Mouse (Mus musculus) forebrain, embryonic 10.5 days (tissue): ENCODE measurements around the gene Hist1h2bg. TPM values are rescaled to one million over a fixed set of nuclear protein-coding genes. Genes with fewer than 3 reads are reported as not detected.
A peak's percentile ranks its signal among the peaks of the same experiment; 100 is the strongest.
"Not testable (repeated sequence)": the region's sequence is repeated elsewhere in the genome, so short reads cannot be mapped to it uniquely, and the experiment has no call there.

Experiments used
- DNase-seq: peaks from one replicate; pipeline ENCODE4 v3.0.0-alpha.2; 2017; ENCODE audit warnings: low spot score; ENCODE audit errors: extremely low spot score
- H3K27ac ChIP-seq: fragments of 300-500 bp; sonication (generic); 2 replicates; pipeline ENCODE4 v1.5.1; 2016; ENCODE audit warnings: mild to moderate bottlenecking
- H3K27me3 ChIP-seq: fragments of 300-500 bp; sonication (generic); 2 replicates; pipeline ENCODE4 v1.6.1; 2016; ENCODE audit warnings: mild to moderate bottlenecking; ENCODE audit not compliant: poor library complexity, severe bottlenecking
- H3K36me3 ChIP-seq: fragments of 300-500 bp; sonication (generic); replicated peaks from 2 replicates; pipeline ENCODE4 v1.6.1; 2016; ENCODE audit warnings: mild to moderate bottlenecking, moderate library complexity
- H3K4me1 ChIP-seq: fragments of 300-500 bp; sonication (generic); 2 replicates; pipeline ENCODE4 v1.6.1; 2016
- H3K4me3 ChIP-seq: fragments of 300-500 bp; sonication (generic); 2 replicates; pipeline ENCODE4 v1.5.1; 2016; ENCODE audit warnings: mild to moderate bottlenecking, moderate library complexity
- H3K9me3 ChIP-seq: fragments of 300-500 bp; sonication (generic); 2 replicates; pipeline ENCODE4 v1.6.1; 2016; ENCODE audit warnings: mild to moderate bottlenecking, moderate library complexity
- WGBS: fragments of 180-500 bp; shearing (Covaris S2); methylation state at CpG from one replicate; pipeline ENCODE4 v1.1.7; 2016; 5-methylcytosine and 5-hydroxymethylcytosine counted together
- polyA plus RNA-seq: library from polyadenylated mRNA; unstranded; fragments of >200 nt; fragmentation: Nextera tagmentation; extraction: Ambion mirVana; gene quantifications from 2 replicates; pipeline ENCODE4 v1.2.1, GENCODE M21; 2016

Gene Hist1h2bg
- polyA plus RNA-seq, 1 experiment from 2014 or later, result 6.7 TPM

DNA sequence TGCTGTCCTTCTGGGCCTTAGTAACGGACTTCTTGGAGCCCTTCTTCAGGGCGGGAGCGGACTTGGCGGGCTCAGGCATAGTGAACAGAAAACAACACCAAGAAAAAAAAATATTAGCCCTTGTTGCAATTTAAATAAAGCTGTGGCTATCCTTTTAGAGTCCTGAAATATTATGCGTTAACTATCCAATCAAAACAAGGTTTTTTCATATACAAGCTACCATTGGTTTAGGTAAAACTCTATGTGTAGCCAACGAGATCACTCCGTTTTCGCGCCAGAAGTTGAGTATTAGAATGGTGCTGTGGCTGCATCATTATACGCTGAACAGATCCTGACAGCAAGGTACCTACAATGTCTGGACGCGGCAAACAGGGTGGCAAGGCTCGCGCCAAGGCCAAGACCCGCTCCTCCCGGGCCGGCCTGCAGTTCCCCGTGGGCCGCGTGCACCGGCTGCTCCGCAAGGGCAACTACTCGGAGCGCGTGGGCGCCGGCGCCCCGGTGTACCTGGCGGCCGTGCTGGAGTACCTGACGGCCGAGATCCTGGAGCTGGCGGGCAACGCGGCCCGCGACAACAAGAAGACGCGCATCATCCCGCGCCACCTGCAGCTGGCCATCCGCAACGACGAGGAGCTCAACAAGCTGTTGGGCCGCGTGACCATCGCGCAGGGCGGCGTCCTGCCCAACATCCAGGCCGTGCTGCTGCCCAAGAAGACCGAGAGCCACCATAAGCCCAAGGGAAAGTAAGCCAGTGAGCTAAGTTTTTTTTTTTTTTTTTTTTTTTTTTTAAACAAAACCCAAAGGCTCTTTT lies 37.4 kb upstream of the Hist1h2bg start, which contains the start of gene Hist1h2af:
Hist1h2af (plus strand) TSS at position 347 of the 808 bp plus-strand sequence.
- under 1% methylated on average over 27 of the region's 53 CpGs for WGBS
- DNase-seq, result peak; percentile 84
- not testable (repeated sequence) for H3K36me3 ChIP-seq, H3K27me3 ChIP-seq, H3K9me3 ChIP-seq
- peaks cover 55% of the 10 kb centered on the region for H3K4me1 ChIP-seq
- H3K4me3 ChIP-seq, result peak within 1 kb of the TSS; percentile 54
- peak within 1 kb of the TSS; percentile 92 for H3K27ac ChIP-seq

DNA sequence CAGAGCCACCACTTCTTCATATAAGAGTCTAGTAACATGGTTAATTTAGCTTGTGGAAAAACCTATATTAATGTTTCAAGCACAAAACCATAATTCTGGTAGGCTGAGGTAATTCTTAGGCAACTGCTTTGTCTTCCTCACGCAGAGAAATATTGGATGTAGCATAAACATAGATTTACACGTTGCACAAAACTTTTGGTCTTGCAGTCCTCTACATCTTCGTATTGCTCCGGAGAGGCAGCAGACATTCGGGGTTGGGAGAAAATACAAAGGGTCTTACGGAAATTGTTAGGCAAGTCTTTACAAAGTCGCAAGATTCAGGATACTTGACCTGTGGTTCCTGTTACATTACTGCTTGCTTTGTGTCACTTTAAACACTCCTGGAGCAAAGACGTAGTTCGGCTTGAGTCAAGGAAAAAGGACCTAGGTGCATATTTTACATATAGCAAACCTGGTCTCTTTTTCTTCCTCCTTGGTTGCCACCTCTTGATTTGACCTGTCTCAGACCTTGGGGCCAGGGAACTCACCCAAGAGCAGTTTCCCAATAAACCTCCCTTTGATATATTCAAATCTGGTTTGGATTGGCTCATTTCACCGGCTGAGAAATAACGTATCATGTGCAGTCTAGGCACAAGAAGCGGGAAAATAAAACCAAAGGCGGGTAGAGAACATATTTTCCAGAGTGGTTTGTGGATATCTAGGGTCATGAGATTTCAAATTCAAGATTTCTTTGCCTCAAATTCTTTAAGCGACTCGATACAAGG lies 36.6 kb upstream of the Hist1h2bg start:
- DNase-seq, result peak; percentile 57
- peaks cover 47% of the 10 kb centered on the region for H3K4me1 ChIP-seq
- no peaks in the 10 kb centered on the region for H3K36me3 ChIP-seq

DNA sequence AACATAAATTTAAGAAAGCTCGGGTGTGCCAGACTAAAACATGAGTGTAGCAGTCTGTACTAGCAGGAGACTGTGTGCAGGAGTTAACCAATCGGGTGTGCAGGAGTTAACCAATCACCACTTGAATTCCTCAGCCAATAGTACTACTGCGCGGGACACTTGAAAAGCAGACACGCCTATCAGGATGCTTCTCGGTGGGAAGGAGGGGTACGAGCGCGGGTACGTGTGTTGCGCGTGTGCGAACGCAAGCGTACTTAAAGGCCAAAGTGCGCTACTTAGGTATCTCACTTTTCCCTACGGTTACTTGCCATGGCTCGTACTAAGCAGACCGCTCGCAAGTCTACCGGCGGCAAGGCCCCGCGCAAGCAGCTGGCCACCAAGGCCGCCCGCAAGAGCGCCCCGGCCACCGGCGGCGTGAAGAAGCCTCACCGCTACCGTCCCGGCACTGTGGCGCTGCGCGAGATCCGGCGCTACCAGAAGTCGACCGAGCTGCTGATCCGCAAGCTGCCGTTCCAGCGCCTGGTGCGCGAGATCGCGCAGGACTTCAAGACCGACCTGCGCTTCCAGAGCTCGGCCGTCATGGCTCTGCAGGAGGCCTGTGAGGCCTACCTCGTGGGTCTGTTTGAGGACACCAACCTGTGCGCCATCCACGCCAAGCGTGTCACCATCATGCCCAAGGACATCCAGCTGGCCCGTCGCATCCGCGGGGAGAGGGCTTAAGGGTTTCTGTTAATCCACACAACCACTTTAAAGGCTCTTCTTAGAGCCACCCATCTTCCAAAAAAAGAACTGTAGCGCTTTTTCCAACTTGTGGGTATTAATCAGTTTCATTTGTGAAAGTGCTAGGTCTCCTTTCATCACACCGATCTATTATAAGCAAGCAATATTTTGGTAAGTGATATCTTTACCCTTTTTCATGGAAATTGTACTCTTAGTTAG lies 35.8 kb upstream of the Hist1h2bg start, which contains the start of gene Hist1h3g:
Hist1h3g (plus strand) TSS at position 286 of the 939 bp plus-strand sequence.
- peak; percentile 90 for DNase-seq

More for the DNA sequence above, 36.6 kb upstream of the Hist1h2bg start:
- H3K4me3 ChIP-seq, result peak overlapping the region; percentile 54
- no peaks in the 10 kb centered on the region for H3K9me3 ChIP-seq
- peak overlapping the region; percentile 92 for H3K27ac ChIP-seq
- no peaks in the 10 kb centered on the region for H3K27me3 ChIP-seq
- WGBS, result under 1% methylated on average over 15 of the region's 15 CpGs

DNA sequence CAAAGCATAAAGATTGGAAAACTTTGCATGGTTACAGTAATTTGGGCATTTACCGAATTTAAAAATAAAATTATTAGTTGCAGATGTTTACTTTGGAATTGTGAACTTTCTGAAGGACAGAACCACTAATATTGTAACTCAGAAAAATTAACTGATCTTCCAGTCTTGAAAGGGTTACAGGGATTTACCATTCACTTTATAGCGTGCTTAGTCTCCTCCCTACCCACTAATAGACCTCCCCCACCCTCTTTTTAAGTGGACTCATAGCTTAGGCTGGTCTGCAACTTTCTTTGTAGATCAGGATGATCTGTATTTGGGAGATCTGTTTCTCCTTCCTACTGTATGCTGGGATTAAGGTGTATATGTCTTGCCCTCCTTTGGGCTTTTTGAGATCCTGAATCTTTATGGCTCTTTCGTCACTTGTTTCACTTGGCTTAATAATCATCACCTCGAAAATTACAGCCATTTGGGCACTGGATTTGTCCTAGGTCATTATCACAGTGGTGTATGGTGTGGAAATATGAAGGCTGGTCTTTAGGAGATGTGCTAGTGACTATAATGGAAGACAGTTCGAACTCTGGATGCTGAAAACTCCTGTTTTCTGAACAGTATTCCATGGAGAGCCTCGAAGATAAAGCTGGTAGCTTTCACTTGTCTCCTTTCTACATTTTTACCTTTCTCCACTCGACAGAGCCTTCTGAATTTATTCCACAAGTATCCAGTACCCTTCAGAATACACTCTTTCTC lies 34.9 kb upstream of the Hist1h2bg start:
- no peaks in the 10 kb centered on the region for H3K36me3 ChIP-seq
- WGBS, result 27% methylated on average over 7 of the region's 7 CpGs
- DNase-seq, result no peak
- peaks cover 43% of the 10 kb centered on the region for H3K4me1 ChIP-seq
- no peaks in the 10 kb centered on the region for H3K9me3 ChIP-seq
- no peaks in the 10 kb centered on the region for H3K27me3 ChIP-seq
- peak overlapping the region; percentile 92 for H3K27ac ChIP-seq
- H3K4me3 ChIP-seq, result peak overlapping the region; percentile 54

More for the DNA sequence above, 35.8 kb upstream of the Hist1h2bg start, which contains the start of gene Hist1h3g:
- H3K9me3 ChIP-seq, H3K36me3 ChIP-seq, H3K27me3 ChIP-seq: not testable (repeated sequence)
- under 1% methylated on average over 46 of the region's 62 CpGs for WGBS
- peak within 1 kb of the TSS; percentile 54 for H3K4me3 ChIP-seq
- H3K27ac ChIP-seq, result peak within 1 kb of the TSS; percentile 92
- peaks cover 43% of the 10 kb centered on the region for H3K4me1 ChIP-seq

DNA sequence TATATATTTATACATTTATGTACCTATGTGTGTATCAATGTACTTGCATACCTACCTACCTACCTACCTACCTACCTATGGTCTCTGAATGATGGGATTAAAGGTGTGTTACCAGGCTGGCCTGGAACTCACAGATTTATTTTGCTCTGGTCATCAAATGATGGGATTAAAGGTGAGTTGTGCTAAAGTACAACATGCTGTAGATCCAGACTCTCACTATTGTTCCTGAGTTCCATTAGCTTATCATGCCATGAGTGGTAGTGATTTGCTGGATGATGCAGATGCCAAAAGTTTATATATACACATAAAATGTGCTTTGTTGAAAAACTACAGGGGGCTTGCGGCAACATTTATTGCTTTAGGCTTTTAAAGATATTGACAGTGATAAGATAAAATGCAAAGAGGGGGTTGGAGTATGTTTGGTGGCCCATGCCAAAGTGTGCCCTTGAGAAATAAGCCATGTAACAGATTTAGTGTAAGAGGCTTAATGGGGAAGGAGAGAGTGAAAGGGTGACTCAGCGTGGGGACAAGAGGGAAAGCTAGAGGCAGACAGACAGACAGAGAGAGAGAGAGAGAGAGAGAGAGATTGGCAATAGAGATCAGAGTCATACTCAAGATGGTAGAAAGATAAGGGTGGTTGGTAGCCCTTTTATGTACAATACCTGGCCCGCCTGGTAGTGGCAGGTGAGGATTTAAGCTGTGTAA lies 34.0 kb upstream of the Hist1h2bg start:
- H3K27ac ChIP-seq, result peak overlapping the region; percentile 92
- 83% methylated on average over 3 of the region's 3 CpGs for WGBS
- no peaks in the 10 kb centered on the region for H3K36me3 ChIP-seq
- DNase-seq, result no peak
- H3K4me1 ChIP-seq, result peaks cover 43% of the 10 kb centered on the region
- no peaks in the 10 kb centered on the region for H3K9me3 ChIP-seq
- no peaks in the 10 kb centered on the region for H3K27me3 ChIP-seq
- H3K4me3 ChIP-seq, result peak overlapping the region; percentile 54

DNA sequence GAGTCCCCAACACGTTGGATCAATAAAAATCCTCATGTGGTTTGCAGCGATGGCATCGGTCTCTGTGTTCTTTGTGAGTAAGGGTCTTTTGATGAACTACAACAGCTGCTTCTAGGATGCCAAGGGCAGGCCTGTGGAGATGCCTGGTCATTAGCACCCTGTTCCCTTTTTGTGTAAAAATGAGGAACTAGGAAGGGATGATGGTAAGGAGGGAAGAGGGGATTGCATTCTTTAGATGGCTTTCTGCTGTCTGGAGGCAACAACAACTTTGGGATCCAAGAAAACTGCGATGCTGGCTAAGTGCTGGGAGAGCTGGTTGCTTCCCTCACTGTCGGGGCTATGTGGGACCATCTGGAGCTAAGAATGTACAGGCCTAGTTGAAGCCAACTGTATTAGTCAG lies 32.9 kb upstream of the Hist1h2bg start:
- Histone ChIP-seq H3K4me1 (peaks cover 38% of the 10 kb centered on the region), H3K36me3 (no peaks in the 10 kb centered on the region), H3K4me3 (peak overlapping the region; percentile 54; the same call in 1 of the 2 replicates), H3K9me3 (no peaks in the 10 kb centered on the region), H3K27ac (peak overlapping the region; percentile 92), H3K27me3 (no peaks in the 10 kb centered on the region)
- WGBS, result 85% methylated on average over 5 of the region's 5 CpGs
- DNase-seq, result no peak

DNA sequence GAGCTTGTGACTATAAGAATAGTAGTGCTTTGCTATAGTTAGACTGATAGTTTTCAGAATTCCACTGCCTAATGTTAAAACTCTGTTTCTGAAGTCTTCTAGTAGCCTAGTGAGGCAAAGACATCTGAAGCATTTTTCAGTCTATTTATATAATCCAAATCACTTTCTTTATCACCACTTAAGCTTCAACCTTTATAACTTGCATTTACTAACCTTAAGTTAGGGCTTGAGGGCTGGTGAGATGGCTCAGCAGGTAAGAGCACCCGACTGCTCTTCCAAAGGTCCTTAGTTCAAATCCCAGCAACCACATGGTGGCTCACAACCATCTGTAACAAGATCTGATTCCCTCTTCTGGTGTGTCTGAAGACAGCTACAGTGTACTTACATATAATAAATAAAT lies 31.4 kb upstream of the Hist1h2bg start:
- H3K4me3 ChIP-seq, H3K27ac ChIP-seq, H3K9me3 ChIP-seq, H3K27me3 ChIP-seq, DNase-seq, H3K36me3 ChIP-seq: not testable (repeated sequence)
- peaks cover 36% of the 10 kb centered on the region for H3K4me1 ChIP-seq
- WGBS, result 64% methylated on average over 1 of the region's 1 CpGs

DNA sequence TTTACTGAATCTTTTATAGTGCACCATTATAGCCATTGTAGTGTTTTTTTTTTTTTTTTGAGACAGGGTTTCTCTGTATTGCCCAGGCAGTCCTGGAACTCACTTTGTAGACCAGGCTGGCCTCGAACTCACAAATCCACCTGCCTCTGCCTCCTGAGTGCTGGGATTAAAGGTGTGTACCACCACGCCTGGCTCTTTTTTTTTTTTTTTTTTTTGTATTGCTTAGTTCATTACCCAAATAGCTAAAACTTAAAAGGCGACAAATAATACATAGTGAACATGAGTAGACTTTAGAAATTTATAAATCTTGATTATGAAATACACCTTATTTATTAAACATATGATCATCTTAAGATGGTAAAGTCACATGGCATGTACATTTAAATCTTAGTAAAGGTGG lies 29.7 kb upstream of the Hist1h2bg start:
- 0 out of 2 replicates have a peak overlapping the region, but pooled peaks have one; percentile 95 for H3K27ac ChIP-seq
- peak overlapping the region; percentile 57; the same call in 1 of the 2 replicates for H3K4me3 ChIP-seq
- no peaks in the 10 kb centered on the region for H3K9me3 ChIP-seq
- no peak for DNase-seq
- no peaks in the 10 kb centered on the region for H3K27me3 ChIP-seq
- WGBS, result 91% methylated on average over 3 of the region's 3 CpGs
- H3K4me1 ChIP-seq, result peaks cover 38% of the 10 kb centered on the region
- H3K36me3 ChIP-seq, result no peaks in the 10 kb centered on the region

DNA sequence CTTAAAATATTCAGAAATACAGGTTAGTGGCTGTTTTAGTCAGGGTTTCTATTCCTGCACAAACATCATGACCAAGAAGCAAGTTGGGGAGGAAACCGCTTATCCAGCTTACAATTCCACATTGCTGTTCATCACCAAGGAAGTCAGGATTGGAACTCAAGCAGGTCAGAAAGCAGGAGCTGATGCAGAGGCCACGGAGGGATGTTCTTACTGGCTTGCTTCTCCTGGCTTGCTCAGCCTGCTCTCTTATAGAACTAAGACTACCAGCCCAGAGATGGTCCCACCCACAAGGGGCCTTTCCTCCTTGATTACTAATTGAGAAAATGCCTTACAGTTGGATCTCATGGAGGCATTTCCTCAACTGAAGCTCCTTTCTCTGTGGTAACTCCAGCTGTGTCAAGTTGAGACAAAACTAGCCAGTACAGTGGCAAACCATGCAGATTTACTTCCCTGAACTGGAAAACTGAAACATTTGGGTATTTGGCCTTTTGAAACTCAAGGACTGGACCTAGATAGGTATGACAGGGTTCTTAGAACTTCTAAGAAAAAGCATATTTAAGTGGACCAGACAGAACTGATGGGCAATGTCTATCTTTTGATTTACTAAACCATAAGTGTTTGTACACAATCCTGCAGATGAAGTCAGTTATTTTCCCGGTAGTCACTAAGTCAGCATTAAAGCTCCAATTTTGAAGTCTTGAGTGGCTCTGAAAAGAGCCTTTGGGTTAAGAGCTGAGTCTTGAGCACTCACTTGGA lies 28.8 kb upstream of the Hist1h2bg start:
- H3K4me1 ChIP-seq, result peaks cover 32% of the 10 kb centered on the region
- DNase-seq, H3K36me3 ChIP-seq, H3K9me3 ChIP-seq, H3K27me3 ChIP-seq: not testable (repeated sequence)
- 6% methylated on average over 3 of the region's 3 CpGs for WGBS
- peak overlapping the region; percentile 57 for H3K4me3 ChIP-seq
- peak overlapping the region; percentile 95 for H3K27ac ChIP-seq

DNA sequence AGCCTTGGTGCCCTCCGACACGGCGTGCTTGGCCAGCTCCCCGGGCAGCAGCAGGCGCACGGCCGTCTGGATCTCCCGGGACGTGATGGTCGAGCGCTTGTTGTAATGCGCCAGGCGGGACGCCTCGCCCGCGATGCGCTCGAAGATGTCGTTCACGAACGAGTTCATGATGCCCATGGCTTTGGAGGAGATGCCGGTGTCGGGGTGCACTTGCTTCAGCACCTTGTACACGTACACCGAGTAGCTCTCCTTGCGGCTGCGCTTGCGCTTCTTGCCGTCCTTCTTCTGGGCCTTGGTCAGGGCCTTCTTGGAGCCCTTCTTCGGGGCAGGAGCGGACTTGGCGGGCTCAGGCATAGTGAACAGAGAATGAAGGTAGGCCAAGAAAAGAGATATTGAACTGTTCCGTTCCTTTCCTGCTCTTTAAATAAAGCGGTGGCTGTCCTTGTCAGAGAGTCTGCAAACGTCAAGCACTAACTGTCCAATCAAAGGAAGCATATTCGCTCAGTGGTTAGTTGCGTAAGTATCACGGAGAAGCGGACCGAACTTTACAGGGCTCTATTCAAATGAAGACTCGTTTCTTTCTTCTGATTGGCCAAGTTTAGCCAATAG lies 28.1 kb upstream of the Hist1h2bg start, which contains the start of gene Hist1h2bh:
Hist1h2bh (minus strand) TSS at position 394 of the 609 bp plus-strand sequence.
- DNase-seq, result peak; percentile 77
- H3K4me3 ChIP-seq, result peak within 1 kb of the TSS; percentile 57
- WGBS, result under 1% methylated on average over 32 of the region's 42 CpGs
- not testable (repeated sequence) for H3K36me3 ChIP-seq, H3K27me3 ChIP-seq, H3K9me3 ChIP-seq
- H3K4me1 ChIP-seq, result peaks cover 25% of the 10 kb centered on the region
- H3K27ac ChIP-seq, result peak within 1 kb of the TSS; percentile 95
